Mouse (Mus musculus): ENCODE data around the gene Gm42906. TPM values are rescaled to one million over a fixed set of nuclear protein-coding genes. Genes with fewer than 3 reads are reported as not detected.

Gm42906 gene
- total RNA-seq, 1 experiment: not detected

- DNase-seq (ENCODE audit: low read depth, low spot score): no peak
- Histone ChIP-seq H3K36me3 (ENCODE audit: control insufficient read depth, insufficient read depth, low read length, poor library complexity, severe bottlenecking) (no peaks in the 10 kb centered on the region), H3K4me1 (ENCODE audit: control insufficient read depth in 2 of 2, insufficient read depth in 2 of 2, low read length in 2 of 2, poor library complexity in 1 of 2) (no peaks in the 10 kb centered on the region), H3K9me3 (ENCODE audit: control insufficient read depth, insufficient read depth, low read depth, low read length) (no peaks in the 10 kb centered on the region), H3K9ac (ENCODE audit: insufficient read depth, low read depth, low read length, poor library complexity, severe bottlenecking) (no peak overlapping the region), H3K27ac (ENCODE audit: insufficient read depth, low read depth, low read length, poor library complexity, severe bottlenecking) (no peak overlapping the region), H3K4me3 (ENCODE audit: insufficient read depth in 1 of 2, low read depth in 1 of 2, low read length in 2 of 2, poor library complexity in 1 of 2, severe bottlenecking in 1 of 2) (no peak overlapping the region)
- in situ Hi-C loops (cut with MboI; ENCODE audit: low sequenced_read_pairs in 2 of 2, unreplicated experiment in 2 of 2): no loop called here
- TF ChIP-seq ZNF384 (IDR thresholded peaks at IDR 0.05; ENCODE audit: low read depth, low read length) (no peak), HCFC1 (IDR thresholded peaks at IDR 0.05; ENCODE audit: borderline replicate concordance, insufficient read depth, low read length) (no peak), MAFK (IDR thresholded peaks at IDR 0.05; ENCODE audit: insufficient read depth, low read depth, low read length) (no peak), CHD2 (IDR thresholded peaks at IDR 0.05; ENCODE audit: low read depth, low read length) (no peak), ZC3H11A (IDR thresholded peaks at IDR 0.05; ENCODE audit: borderline replicate concordance, low read depth, low read length) (no peak)
These were observed 362.7 kb downstream of the Gm42906 start for GRCm38 (mm10) chr5:151065228-151065627.

DNA sequence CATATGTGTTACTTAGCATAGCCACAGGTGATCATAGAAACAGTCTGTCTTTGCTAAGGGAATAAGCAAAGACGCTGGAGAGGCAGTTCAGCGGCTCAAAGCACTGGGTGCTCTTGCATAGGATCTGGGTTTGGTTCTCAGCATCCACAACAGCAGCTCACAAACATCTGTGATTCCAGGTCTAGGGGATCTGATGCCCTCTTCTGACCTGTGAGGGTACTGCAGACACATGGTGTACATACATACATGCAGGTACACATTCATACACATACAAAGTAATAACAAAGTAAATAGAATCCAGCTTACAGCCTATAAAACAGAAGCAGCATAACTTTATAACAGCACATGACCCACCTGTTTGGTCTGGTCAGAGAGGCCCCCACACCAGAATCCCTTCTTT, 366.0 kb downstream of the Gm42906 start:
- in situ Hi-C loops (cut with MboI; ENCODE audit: low sequenced_read_pairs in 2 of 2, unreplicated experiment in 2 of 2): no loop called here
- no peak for TF ChIP-seq HCFC1 (IDR thresholded peaks at IDR 0.05; ENCODE audit: borderline replicate concordance, insufficient read depth, low read length)
- no peak for TF ChIP-seq ZC3H11A (IDR thresholded peaks at IDR 0.05; ENCODE audit: borderline replicate concordance, low read depth, low read length)
- no peak for TF ChIP-seq MAFK (IDR thresholded peaks at IDR 0.05; ENCODE audit: insufficient read depth, low read depth, low read length)
- TF ChIP-seq ZNF384 (IDR thresholded peaks at IDR 0.05; ENCODE audit: low read depth, low read length): no peak
- TF ChIP-seq CHD2 (IDR thresholded peaks at IDR 0.05; ENCODE audit: low read depth, low read length): no peak
- Histone ChIP-seq H3K9me3 (ENCODE audit: control insufficient read depth, insufficient read depth, low read depth, low read length) (no peaks in the 10 kb centered on the region), H3K36me3 (ENCODE audit: control insufficient read depth, insufficient read depth, low read length, poor library complexity, severe bottlenecking) (no peaks in the 10 kb centered on the region), H3K4me1 (ENCODE audit: control insufficient read depth in 2 of 2, insufficient read depth in 2 of 2, low read length in 2 of 2, poor library complexity in 1 of 2) (peaks cover 0 to 1% of the 10 kb centered on the region in 2 experiments; a peak in 1 of 4 replicates), H3K27ac (ENCODE audit: insufficient read depth, low read depth, low read length, poor library complexity, severe bottlenecking) (no peak overlapping the region), H3K9ac (ENCODE audit: insufficient read depth, low read depth, low read length, poor library complexity, severe bottlenecking) (no peak overlapping the region), H3K4me3 (ENCODE audit: insufficient read depth in 1 of 2, low read depth in 1 of 2, low read length in 2 of 2, poor library complexity in 1 of 2, severe bottlenecking in 1 of 2) (no peak overlapping the region)
- DNase-seq (ENCODE audit: low read depth, low spot score): no peak

GRCm38 (mm10) chr5:151060476-151060875, 367.5 kb downstream of the Gm42906 start:
- DNase-seq (ENCODE audit: low read depth, low spot score): no peak
- 0 out of 4 replicates have a peak overlapping the region, but pooled peaks have one; percentile 27 to 31 for H3K4me3 ChIP-seq (ENCODE audit: insufficient read depth in 1 of 2, low read depth in 1 of 2, low read length in 2 of 2, poor library complexity in 1 of 2, severe bottlenecking in 1 of 2)
- no peaks in the 10 kb centered on the region for H3K9me3 ChIP-seq (ENCODE audit: control insufficient read depth, insufficient read depth, low read depth, low read length)

DNA sequence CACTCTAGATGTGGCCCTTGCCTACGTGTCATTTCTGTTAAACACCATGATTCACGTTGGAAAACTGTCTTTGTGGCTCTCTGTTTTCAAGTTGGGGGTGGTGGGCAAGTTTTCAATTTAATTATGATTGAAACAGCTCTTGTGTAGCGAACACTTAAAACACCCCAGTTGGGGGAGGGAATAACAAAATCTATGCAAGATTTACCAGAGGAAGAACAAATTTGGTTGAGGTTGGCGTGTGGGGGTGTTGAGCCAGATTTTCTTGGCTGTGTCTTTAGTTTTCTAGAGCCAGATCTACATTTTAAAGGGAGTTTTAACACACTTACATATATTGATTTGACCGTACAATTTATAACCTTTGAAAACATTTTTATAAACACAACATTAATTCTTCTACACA, 368.2 kb downstream of the Gm42906 start:
- no peak for DNase-seq (ENCODE audit: low read depth, low spot score)
- in situ Hi-C loops (cut with MboI; ENCODE audit: low sequenced_read_pairs in 2 of 2, unreplicated experiment in 2 of 2): no loop called here
- Histone ChIP-seq H3K9me3 (ENCODE audit: control insufficient read depth, insufficient read depth, low read depth, low read length) (no peaks in the 10 kb centered on the region), H3K36me3 (ENCODE audit: control insufficient read depth, insufficient read depth, low read length, poor library complexity, severe bottlenecking) (no peaks in the 10 kb centered on the region), H3K4me1 (ENCODE audit: control insufficient read depth in 2 of 2, insufficient read depth in 2 of 2, low read length in 2 of 2, poor library complexity in 1 of 2) (peaks cover 0 to 2% of the 10 kb centered on the region in 2 experiments; a peak in 1 of 4 replicates), H3K9ac (ENCODE audit: insufficient read depth, low read depth, low read length, poor library complexity, severe bottlenecking) (no peak overlapping the region), H3K4me3 (ENCODE audit: insufficient read depth in 1 of 2, low read depth in 1 of 2, low read length in 2 of 2, poor library complexity in 1 of 2, severe bottlenecking in 1 of 2) (no peak overlapping the region), H3K27ac (ENCODE audit: insufficient read depth, low read depth, low read length, poor library complexity, severe bottlenecking) (no peak overlapping the region)
- no peak for TF ChIP-seq HCFC1 (IDR thresholded peaks at IDR 0.05; ENCODE audit: borderline replicate concordance, insufficient read depth, low read length)
- TF ChIP-seq CHD2 (IDR thresholded peaks at IDR 0.05; ENCODE audit: low read depth, low read length): no peak
- no peak for TF ChIP-seq MAFK (IDR thresholded peaks at IDR 0.05; ENCODE audit: insufficient read depth, low read depth, low read length)
- TF ChIP-seq ZNF384 (IDR thresholded peaks at IDR 0.05; ENCODE audit: low read depth, low read length): no peak
- TF ChIP-seq ZC3H11A (IDR thresholded peaks at IDR 0.05; ENCODE audit: borderline replicate concordance, low read depth, low read length): no peak

More at GRCm38 (mm10) chr5:151060476-151060875, 367.5 kb downstream of the Gm42906 start:
- Histone ChIP-seq H3K4me1 (ENCODE audit: control insufficient read depth in 2 of 2, insufficient read depth in 2 of 2, low read length in 2 of 2, poor library complexity in 1 of 2) (peaks cover 0 to 2% of the 10 kb centered on the region in 2 experiments; a peak in 1 of 4 replicates), H3K9ac (ENCODE audit: insufficient read depth, low read depth, low read length, poor library complexity, severe bottlenecking) (no peak overlapping the region), H3K36me3 (ENCODE audit: control insufficient read depth, insufficient read depth, low read length, poor library complexity, severe bottlenecking) (no peaks in the 10 kb centered on the region), H3K27ac (ENCODE audit: insufficient read depth, low read depth, low read length, poor library complexity, severe bottlenecking) (no peak overlapping the region)
- in situ Hi-C loops (cut with MboI; ENCODE audit: low sequenced_read_pairs in 2 of 2, unreplicated experiment in 2 of 2): no loop called here
- TF ChIP-seq MAFK (IDR thresholded peaks at IDR 0.05; ENCODE audit: insufficient read depth, low read depth, low read length): no peak
- TF ChIP-seq ZC3H11A (IDR thresholded peaks at IDR 0.05; ENCODE audit: borderline replicate concordance, low read depth, low read length): no peak
- TF ChIP-seq ZNF384 (IDR thresholded peaks at IDR 0.05; ENCODE audit: low read depth, low read length): no peak
- TF ChIP-seq HCFC1 (IDR thresholded peaks at IDR 0.05; ENCODE audit: borderline replicate concordance, insufficient read depth, low read length): no peak
- no peak for TF ChIP-seq CHD2 (IDR thresholded peaks at IDR 0.05; ENCODE audit: low read depth, low read length)

Measured in ES-E14 (cell line).